Mouse (Mus musculus): ENCODE measurements at regions not wholly inside any gene's neighbourhood (a gene's known extent, or its start where the extent isn't known, plus 50 kb on each side); places are given as distances from the start of the nearest gene placed in this dataset.

- peaks cover 14% of the 10 kb centered on the region; the same call in 1 of the 2 replicates for H3K4me1 ChIP-seq (ENCODE audit: insufficient read depth)
- TF ChIP-seq CTCF (IDR thresholded peaks at IDR 0.05; ENCODE audit: low read depth) = no peak
- no peak overlapping the region for H3K9ac ChIP-seq
- peak overlapping the region; percentile 18; the same call in 1 of the 2 replicates for H3K4me2 ChIP-seq
- H3K27me3 ChIP-seq (ENCODE audit: insufficient read depth, low read length) = no peaks in the 10 kb centered on the region
- DNase-seq (peak; percentile 32), ATAC-seq (ENCODE audit: insufficient read depth) (no peak)
- H3K4me3 ChIP-seq (ENCODE audit: low read depth, low read length) = no peak overlapping the region
- H3K36me3 ChIP-seq (ENCODE audit: insufficient read depth) = no peaks in the 10 kb centered on the region
- WGBS = 31% methylated on average over 7 of the region's 7 CpGs
- H3K9me3 ChIP-seq (ENCODE audit: low read depth, low read length) = no peaks in the 10 kb centered on the region
- H3K27ac ChIP-seq (ENCODE audit: low read depth) = no peak overlapping the region
These were observed 146.8 kb upstream of the Gm10295 start for GRCm38 (mm10) chr7:71498123-71498522.

DNA sequence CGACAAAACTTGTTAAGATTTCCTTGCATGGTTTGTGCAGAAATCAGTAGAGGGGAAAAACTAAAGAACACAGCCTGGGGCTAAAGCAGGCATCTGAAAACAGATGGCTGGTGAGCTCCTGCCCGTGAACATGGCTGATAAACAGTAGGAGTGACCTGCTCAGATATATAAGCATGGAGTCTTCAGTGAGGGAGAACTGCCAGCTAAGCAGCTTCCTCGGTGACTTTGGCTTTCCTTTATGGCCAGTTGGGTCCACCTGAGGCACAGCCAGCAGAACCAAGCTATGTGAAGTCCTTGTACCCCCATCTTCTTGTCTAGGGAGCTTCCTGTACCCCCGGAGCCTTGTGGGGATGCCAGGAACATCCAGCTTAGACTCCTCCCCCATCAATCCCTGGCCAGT is 139.8 kb upstream of the Gm10295 start:
- Histone ChIP-seq H3K4me3 (ENCODE audit: low read depth, low read length) (no peak overlapping the region), H3K36me3 (ENCODE audit: insufficient read depth) (no peaks in the 10 kb centered on the region), H3K4me1 (ENCODE audit: insufficient read depth) (no peaks in the 10 kb centered on the region), H3K9me3 (ENCODE audit: low read depth, low read length) (no peaks in the 10 kb centered on the region), H3K27ac (ENCODE audit: low read depth) (no peak overlapping the region), H3K4me2 (no peak overlapping the region), H3K27me3 (ENCODE audit: insufficient read depth, low read length) (no peaks in the 10 kb centered on the region), H3K9ac (no peak overlapping the region)
- TF ChIP-seq CTCF (IDR thresholded peaks at IDR 0.05; ENCODE audit: low read depth) = no peak
- ATAC-seq (ENCODE audit: insufficient read depth) = no peak
- DNase-seq = no peak
- WGBS = 59% methylated on average over 4 of the region's 4 CpGs

- 88% methylated on average over 7 of the region's 7 CpGs for WGBS
- no peak for DNase-seq
- H3K4me3 ChIP-seq (ENCODE audit: low read depth, low read length) = no peak overlapping the region
These were observed 136.8 kb upstream of the Gm10295 start for GRCm38 (mm10) chr7:71488016-71488650.

GRCm38 (mm10) chr7:71475383-71475782 is 124.1 kb upstream of the Gm10295 start:
- WGBS = 88% methylated on average over 4 of the region's 4 CpGs
- no peak overlapping the region for H3K9ac ChIP-seq
- no peak for TF ChIP-seq CTCF (IDR thresholded peaks at IDR 0.05; ENCODE audit: low read depth)

More at GRCm38 (mm10) chr7:71488016-71488650, 136.8 kb upstream of the Gm10295 start:
- no peak overlapping the region for H3K27ac ChIP-seq (ENCODE audit: low read depth)
- H3K4me2 ChIP-seq = no peak overlapping the region
- H3K4me1 ChIP-seq (ENCODE audit: insufficient read depth) = no peaks in the 10 kb centered on the region
- H3K9me3 ChIP-seq (ENCODE audit: low read depth, low read length) = no peaks in the 10 kb centered on the region
- TF ChIP-seq CTCF (IDR thresholded peaks at IDR 0.05; ENCODE audit: low read depth) = no peak
- H3K9ac ChIP-seq = no peak overlapping the region
- no peaks in the 10 kb centered on the region for H3K27me3 ChIP-seq (ENCODE audit: insufficient read depth, low read length)
- no peaks in the 10 kb centered on the region for H3K36me3 ChIP-seq (ENCODE audit: insufficient read depth)
- no peak for ATAC-seq (ENCODE audit: insufficient read depth)

GRCm38 (mm10) chr7:71472384-71473141 is 121.3 kb upstream of the Gm10295 start:
- Histone ChIP-seq H3K4me3 (ENCODE audit: low read depth, low read length) (no peak overlapping the region), H3K4me2 (peak overlapping the region; percentile 48), H3K36me3 (ENCODE audit: insufficient read depth) (no peaks in the 10 kb centered on the region), H3K27me3 (ENCODE audit: insufficient read depth, low read length) (no peaks in the 10 kb centered on the region), H3K9me3 (ENCODE audit: low read depth, low read length) (no peaks in the 10 kb centered on the region), H3K27ac (ENCODE audit: low read depth) (peak overlapping the region; percentile 92), H3K9ac (no peak overlapping the region), H3K4me1 (ENCODE audit: insufficient read depth) (peaks cover 27% of the 10 kb centered on the region)
- ATAC-seq (ENCODE audit: insufficient read depth) (peak; percentile 54), DNase-seq (no peak)
- 18% methylated on average over 12 of the region's 12 CpGs for WGBS
- TF ChIP-seq CTCF (IDR thresholded peaks at IDR 0.05; ENCODE audit: low read depth) = no peak

More at GRCm38 (mm10) chr7:71475383-71475782, 124.1 kb upstream of the Gm10295 start:
- Histone ChIP-seq H3K4me2 (no peak overlapping the region), H3K27me3 (ENCODE audit: insufficient read depth, low read length) (no peaks in the 10 kb centered on the region), H3K27ac (ENCODE audit: low read depth) (no peak overlapping the region), H3K36me3 (ENCODE audit: insufficient read depth) (no peaks in the 10 kb centered on the region), H3K4me3 (ENCODE audit: low read depth, low read length) (no peak overlapping the region), H3K9me3 (ENCODE audit: low read depth, low read length) (no peaks in the 10 kb centered on the region), H3K4me1 (ENCODE audit: insufficient read depth) (peaks cover 19% of the 10 kb centered on the region)
- DNase-seq (no peak), ATAC-seq (ENCODE audit: insufficient read depth) (no peak)

GRCm38 (mm10) chr7:71471658-71472383 is 120.5 kb upstream of the Gm10295 start:
- peak; percentile 75 for ATAC-seq (ENCODE audit: insufficient read depth)
- no peaks in the 10 kb centered on the region for H3K36me3 ChIP-seq (ENCODE audit: insufficient read depth)
- no peaks in the 10 kb centered on the region for H3K27me3 ChIP-seq (ENCODE audit: insufficient read depth, low read length)
- no peak overlapping the region for H3K4me3 ChIP-seq (ENCODE audit: low read depth, low read length)
- H3K27ac ChIP-seq (ENCODE audit: low read depth) = peak overlapping the region; percentile 92
- peak overlapping the region; percentile 48 for H3K4me2 ChIP-seq
- 4% methylated on average over 18 of the region's 18 CpGs for WGBS
- H3K9me3 ChIP-seq (ENCODE audit: low read depth, low read length) = no peaks in the 10 kb centered on the region
- H3K4me1 ChIP-seq (ENCODE audit: insufficient read depth) = peaks cover 31% of the 10 kb centered on the region
- TF ChIP-seq CTCF (IDR thresholded peaks at IDR 0.05; ENCODE audit: low read depth) = no peak
- DNase-seq = peak; percentile 87
- H3K9ac ChIP-seq = no peak overlapping the region

DNA sequence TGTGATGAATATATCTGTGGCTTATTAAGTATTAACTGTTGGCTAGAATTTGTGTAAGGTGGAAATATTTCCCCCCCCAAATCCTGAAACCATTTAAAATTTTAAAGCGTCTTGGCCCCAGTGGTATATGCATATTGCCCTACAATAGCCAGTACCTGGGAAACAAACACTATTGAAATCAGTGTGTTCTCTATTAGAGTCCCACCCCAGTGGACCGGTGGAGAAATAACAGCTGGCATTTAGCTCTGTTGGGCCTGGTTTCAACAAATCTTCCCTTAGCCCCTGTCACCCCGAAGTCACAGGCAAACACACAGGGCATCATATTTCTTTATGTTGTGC is 120.0 kb upstream of the Gm10295 start:
- no peak overlapping the region for H3K4me3 ChIP-seq (ENCODE audit: low read depth, low read length)
- ATAC-seq (ENCODE audit: insufficient read depth) (peak; percentile 54), DNase-seq (no peak)
- H3K27ac ChIP-seq (ENCODE audit: low read depth) = peak overlapping the region; percentile 92
- TF ChIP-seq CTCF (IDR thresholded peaks at IDR 0.05; ENCODE audit: low read depth) = no peak
- no peaks in the 10 kb centered on the region for H3K9me3 ChIP-seq (ENCODE audit: low read depth, low read length)
- H3K9ac ChIP-seq = no peak overlapping the region
- no peaks in the 10 kb centered on the region for H3K27me3 ChIP-seq (ENCODE audit: insufficient read depth, low read length)
- H3K4me1 ChIP-seq (ENCODE audit: insufficient read depth) = peaks cover 31% of the 10 kb centered on the region
- 11% methylated on average over 3 of the region's 3 CpGs for WGBS
- no peaks in the 10 kb centered on the region for H3K36me3 ChIP-seq (ENCODE audit: insufficient read depth)
- H3K4me2 ChIP-seq = peak overlapping the region; percentile 48; the same call in 1 of the 2 replicates

All from lung, embryonic 14.5 days (tissue).